Mouse (Mus musculus) thymus, adult 2 months (tissue): ENCODE measurements at regions not wholly inside any gene's neighbourhood (a gene's known extent, or its start where the extent isn't known, plus 50 kb on each side); places are given as distances from the start of the nearest gene placed in this dataset.

ENCODE experiments used
- CTCF ChIP-seq: fragments of 200-500 bp; IDR thresholded peaks from 2 replicates; pipeline ENCODE4 v1.5.1; 2012; ENCODE audit warnings: mild to moderate bottlenecking, control low read depth, low read length, moderate library complexity, borderline replicate concordance; ENCODE audit not compliant: control insufficient read depth, poor library complexity, insufficient read depth; ENCODE audit errors: extremely low read depth
- POLR2A ChIP-seq: fragments of 200-500 bp; IDR thresholded peaks from 2 replicates; pipeline ENCODE4 v1.6.1; 2012; ENCODE audit warnings: mild to moderate bottlenecking, low read length, control low read depth, moderate library complexity; ENCODE audit not compliant: control insufficient read depth, poor library complexity, insufficient read depth; ENCODE audit errors: extremely low read depth

DNA sequence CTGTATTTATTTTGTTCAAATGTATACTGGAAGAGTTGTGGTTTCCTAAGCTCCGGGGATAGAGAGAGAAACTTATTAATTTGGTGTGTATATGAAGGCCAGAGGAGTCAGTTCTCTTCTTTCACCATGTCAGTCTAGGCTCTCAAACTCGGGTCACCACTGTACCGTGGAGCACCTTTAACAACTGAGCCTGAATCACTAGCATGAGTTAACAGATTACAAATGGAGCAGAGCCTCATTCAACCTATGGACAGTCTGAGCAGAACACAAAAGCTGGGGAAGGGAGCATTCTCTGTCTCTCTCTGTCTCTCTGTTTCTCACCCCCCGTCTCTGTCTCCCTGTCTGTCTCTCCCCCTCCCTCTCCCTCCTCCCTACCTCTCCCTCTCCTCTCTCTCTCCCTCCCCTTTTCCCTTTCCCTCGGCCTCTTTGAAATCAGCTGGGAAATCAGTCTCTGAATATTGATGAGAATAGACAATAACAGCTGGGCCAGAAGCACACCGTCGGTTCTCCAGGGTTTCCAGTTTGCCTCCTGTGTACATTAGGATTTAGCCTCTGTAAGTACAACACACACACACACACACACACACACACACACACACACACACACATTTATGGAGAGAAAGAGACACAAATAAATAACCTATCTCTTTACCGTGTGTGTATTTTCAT, 200.4 kb upstream of the 1700056E22Rik start:
- TF ChIP-seq CTCF = no peak
- no peak for TF ChIP-seq POLR2A
